9 mouse cellular contexts compared by ENCODE assay signal in genomic region chr4:47227756-47228155, GRCm38 (mm10). TPM values are rescaled to one million over a fixed set of nuclear protein-coding genes. Genes with fewer than 3 reads are reported as not detected.
DNase-seq lines count a peak whose midpoint lies in the region; ATAC-seq and TF ChIP-seq lines count a peak whose summit lies in the region.
"Had no signal": no experiment of that assay in that cellular context is flagged by ENCODE, and none has a peak within 500 bp of the region (broad histone marks: within the 10 kb centered on the region; RNA-seq: fewer than 3 reads in every experiment).

No protein-coding gene starts in this region.

- H3K4me2 ChIP-seq in midbrain, embryonic 11.5 days = no peak overlapping the region
- H3K4me2 ChIP-seq in midbrain, postnatal 0 days (ENCODE audit: low read depth, low read length, poor library complexity, severe bottlenecking) = no peak overlapping the region
- H3K4me2 ChIP-seq: neural tube, embryonic 13.5 days had no signal

- TF ChIP-seq POLR2A in thymus, adult 2 months (IDR thresholded peaks at IDR 0.05; ENCODE audit: control insufficient read depth, extremely low read depth, insufficient read depth, low read length, poor library complexity) = no peak

- no peak for ATAC-seq in midbrain, embryonic 11.5 days (ENCODE audit: low FRiP score)
- peak; percentile 49; the same call in 1 of the 2 replicates for ATAC-seq in midbrain, postnatal 0 days (ENCODE audit: low FRiP score)

- peaks cover 20% of the 10 kb centered on the region for H3K4me1 ChIP-seq in midbrain, embryonic 10.5 days
- H3K4me1 ChIP-seq in midbrain, embryonic 11.5 days (ENCODE audit: control insufficient read depth, insufficient read depth, low read length) = peaks cover 2% of the 10 kb centered on the region; the same call in 1 of the 2 replicates
- H3K4me1 ChIP-seq in midbrain, postnatal 0 days (ENCODE audit: insufficient read depth, low read length) = no peaks in the 10 kb centered on the region
- H3K4me1 ChIP-seq in thymus, adult 2 months (replicated peaks; ENCODE audit: control insufficient read depth, insufficient read depth, low read length) = no peaks in the 10 kb centered on the region

- H3K4me3 ChIP-seq in midbrain, embryonic 10.5 days = no peak overlapping the region
- no peak overlapping the region for H3K4me3 ChIP-seq in midbrain, embryonic 11.5 days (ENCODE audit: low read depth, low read length)
- no peak overlapping the region for H3K4me3 ChIP-seq in layer of hippocampus, adult 2 months
- H3K4me3 ChIP-seq in midbrain, postnatal 0 days (ENCODE audit: low read depth, low read length) = no peak overlapping the region
- H3K4me3 ChIP-seq in thymus, adult 2 months (ENCODE audit: control insufficient read depth, insufficient read depth, low read length) = no peak overlapping the region
- H3K4me3 ChIP-seq: neural tube, embryonic 13.5 days had no signal

- DNase-seq in cerebellum, adult 18-20 months = peak; percentile 16 to 19
- DNase-seq in cerebellum, postnatal 36 days = no peak
- no peak for DNase-seq in midbrain, embryonic 10.5 days (ENCODE audit: low spot score)
- no peak for DNase-seq in midbrain, embryonic 11.5 days (ENCODE audit: low spot score, missing footprints)
- DNase-seq in layer of hippocampus, adult 2 months (ENCODE audit: low spot score in 2 of 2) = peak; percentile 77 to 78
- peak; percentile 80 for DNase-seq in midbrain, postnatal 0 days (ENCODE audit: low spot score)
- no peak for DNase-seq in thymus, adult 2 months
- DNase-seq in adrenal gland, postnatal 10 days = no peak

- no peak for TF ChIP-seq CTCF in layer of hippocampus, adult 2 months (conservative IDR thresholded peaks at IDR 0.05)
- no peak for TF ChIP-seq CTCF in midbrain, postnatal 0 days (IDR thresholded peaks at IDR 0.05)
- TF ChIP-seq CTCF in thymus, adult 2 months (IDR thresholded peaks at IDR 0.05; ENCODE audit: borderline replicate concordance, control insufficient read depth, extremely low read depth, insufficient read depth, low read length, poor library complexity) = no peak

- no peaks in the 10 kb centered on the region for H3K9me3 ChIP-seq in midbrain, embryonic 10.5 days (replicated peaks)
- no peaks in the 10 kb centered on the region for H3K9me3 ChIP-seq in midbrain, embryonic 11.5 days (ENCODE audit: control insufficient read depth, low read length)
- H3K9me3 ChIP-seq in midbrain, postnatal 0 days (ENCODE audit: low read length) = no peaks in the 10 kb centered on the region
- H3K9me3 ChIP-seq: neural tube, embryonic 13.5 days had no signal

- H3K27me3 ChIP-seq in midbrain, embryonic 10.5 days (ENCODE audit: low read depth, poor library complexity, severe bottlenecking) = no peaks in the 10 kb centered on the region
- no peaks in the 10 kb centered on the region for H3K27me3 ChIP-seq in midbrain, embryonic 11.5 days (ENCODE audit: control insufficient read depth, insufficient read depth, low read length)
- no peaks in the 10 kb centered on the region for H3K27me3 ChIP-seq in midbrain, postnatal 0 days (ENCODE audit: insufficient read depth, low read length)
- no peaks in the 10 kb centered on the region for H3K27me3 ChIP-seq in thymus, adult 2 months (ENCODE audit: control insufficient read depth, insufficient read depth, low read length)
- H3K27me3 ChIP-seq: neural tube, embryonic 13.5 days had no signal

- H3K27ac ChIP-seq in midbrain, embryonic 10.5 days (replicated peaks) = 0 out of 2 replicates have a peak overlapping the region, but pooled peaks have one; percentile 6
- H3K27ac ChIP-seq in midbrain, embryonic 11.5 days (ENCODE audit: low read depth, low read length) = no peak overlapping the region
- H3K27ac ChIP-seq in layer of hippocampus, adult 2 months = peak overlapping the region; percentile 16
- H3K27ac ChIP-seq in midbrain, postnatal 0 days (ENCODE audit: low read depth, low read length) = no peak overlapping the region
- H3K27ac ChIP-seq in thymus, adult 2 months (ENCODE audit: control insufficient read depth, insufficient read depth, low read length) = no peak overlapping the region
- H3K27ac ChIP-seq: neural tube, embryonic 13.5 days had no signal

- no peak overlapping the region for H3K9ac ChIP-seq in midbrain, embryonic 11.5 days (ENCODE audit: low read length)
- H3K9ac ChIP-seq in midbrain, postnatal 0 days (replicated peaks; ENCODE audit: low read length, poor library complexity, severe bottlenecking) = no peak overlapping the region
- H3K9ac ChIP-seq: neural tube, embryonic 13.5 days had no signal

- WGBS in midbrain, embryonic 10.5 days = 65% methylated on average over 6 of the region's 6 CpGs
- WGBS in midbrain, embryonic 11.5 days = 74% methylated on average over 6 of the region's 6 CpGs
- 45% methylated on average over 6 of the region's 6 CpGs for WGBS in midbrain, postnatal 0 days
- 92% methylated on average over 6 of the region's 6 CpGs for WGBS in thymus, adult 2 months

- no peaks in the 10 kb centered on the region for H3K36me3 ChIP-seq in midbrain, embryonic 10.5 days
- H3K36me3 ChIP-seq in midbrain, embryonic 11.5 days (ENCODE audit: control insufficient read depth, insufficient read depth, low read length) = no peaks in the 10 kb centered on the region
- H3K36me3 ChIP-seq in midbrain, postnatal 0 days (ENCODE audit: insufficient read depth, low read length) = no peaks in the 10 kb centered on the region
- H3K36me3 ChIP-seq in thymus, adult 2 months (ENCODE audit: control insufficient read depth, insufficient read depth, low read length) = no peaks in the 10 kb centered on the region
- H3K36me3 ChIP-seq: neural tube, embryonic 13.5 days had no signal

RNA-seq across cellular contexts. Expression of gene Col15a1, which starts 19.8 kb away (rescaled TPM):
- polyA plus RNA-seq in midbrain, embryonic 10.5 days (2016; fragmentation: Nextera tagmentation; extraction: Ambion mirVana) = 2.5 and 2.7 TPM in 2 replicates
- polyA plus RNA-seq in midbrain, embryonic 11.5 days (2014; fragmentation: Nextera tagmentation; extraction: Ambion mirVana) = 2.9 TPM in 2 replicates
- 1 to 10 TPM; 6.8 to 7.0 TPM for total RNA-seq in layer of hippocampus, adult 2 months (2021)
- 8.2 and 20.2 TPM in 2 replicates for total RNA-seq in midbrain, postnatal 0 days (2014; rRNA removed)
- polyA plus RNA-seq in midbrain, postnatal 0 days (2015; fragmentation: Nextera tagmentation; extraction: Ambion mirVana) = 3.8 and 5.3 TPM in 2 replicates
- polyA plus RNA-seq in thymus, adult 2 months (2012; rRNA removed) = 33.1 and 37.1 TPM in 2 replicates
- total RNA-seq in adrenal gland, postnatal 10 days (2021) = 100 to 1,000 TPM; 109 to 154 TPM

Comparison
In these comparisons a context has a peak if more than half of its experiments do, and no peak if none do; other contexts are left out.
1. DNase-seq: peak in cerebellum, adult 18-20 months (2 of 2), layer of hippocampus, adult 2 months (2 of 2) and midbrain, postnatal 0 days (single experiment); none in cerebellum, postnatal 36 days (0 of 2), midbrain, embryonic 10.5 days (single experiment), midbrain, embryonic 11.5 days (single experiment), thymus, adult 2 months (single experiment) and adrenal gland, postnatal 10 days (single experiment).
2. H3K27ac ChIP-seq: peak in midbrain, embryonic 10.5 days (single experiment) and layer of hippocampus, adult 2 months (single experiment); none in midbrain, embryonic 11.5 days (single experiment), midbrain, postnatal 0 days (single experiment) and thymus, adult 2 months (single experiment).